Mouse (Mus musculus) midbrain, embryonic 14.5 days (tissue): ENCODE data around the gene Prrt3. TPM values are rescaled to one million over a fixed set of nuclear protein-coding genes. Genes with fewer than 3 reads are reported as not detected.

Source experiments
- ATAC-seq: fragments of 200-750 bp; cut with Nextera tagmentation; 2 replicates; pipeline ENCODE4 v1.8.0; 2017; ENCODE audit warnings: moderate number of reproducible peaks, moderate library complexity; ENCODE audit not compliant: low FRiP score, low TSS enrichment
- DNase-seq: peaks from one replicate; pipeline ENCODE4 v3.0.0-alpha.2; 2015
- H3K27ac ChIP-seq: fragments of 300-500 bp; sonication (generic); replicated peaks from 2 replicates; pipeline ENCODE4 v1.5.1; 2014; ENCODE audit warnings: mild to moderate bottlenecking, low read depth, low read length, moderate library complexity
- H3K27me3 ChIP-seq: fragments of 300-500 bp; sonication (generic); 2 replicates; pipeline ENCODE4 v1.6.1; 2014; ENCODE audit warnings: low read length, control low read depth, mixed read lengths; ENCODE audit not compliant: control insufficient read depth, insufficient read depth
- H3K36me3 ChIP-seq: fragments of 300-500 bp; sonication (generic); 2 replicates; pipeline ENCODE4 v1.6.1; 2014; ENCODE audit warnings: low read length, control low read depth; ENCODE audit not compliant: control insufficient read depth, insufficient read depth
- H3K4me1 ChIP-seq: fragments of 300-500 bp; sonication (generic); 2 replicates; pipeline ENCODE4 v1.6.1; 2014; ENCODE audit warnings: mild to moderate bottlenecking, antibody characterized with exemption, low read length, control low read depth; ENCODE audit not compliant: control insufficient read depth, insufficient read depth
- H3K4me2 ChIP-seq: fragments of 300-500 bp; sonication (generic); 2 replicates; pipeline ENCODE4 v1.6.1; 2014; ENCODE audit warnings: mild to moderate bottlenecking, low read length, moderate library complexity
- H3K4me3 ChIP-seq: fragments of 300-500 bp; sonication (generic); replicated peaks from 2 replicates; pipeline ENCODE4 v1.5.1; 2014; ENCODE audit warnings: low read depth, low read length
- H3K9ac ChIP-seq: fragments of 300-500 bp; sonication (generic); replicated peaks from 2 replicates; pipeline ENCODE4 v1.6.1; 2014; ENCODE audit warnings: mild to moderate bottlenecking, low read length, moderate library complexity
- H3K9me3 ChIP-seq: fragments of 300-500 bp; sonication (generic); 2 replicates; pipeline ENCODE4 v1.6.1; 2016; ENCODE audit warnings: low read length, control low read depth, mixed read lengths; ENCODE audit not compliant: control insufficient read depth
- WGBS: fragments of 180-500 bp; shearing (Covaris S2); extraction: QIAGEN DNeasy Blood & Tissue Kit; methylation state at CpG from one replicate; pipeline ENCODE4 v1.1.7; 2014; 5-methylcytosine and 5-hydroxymethylcytosine counted together
- microRNA-seq: library from miRNA; unstranded; fragments of <30 nt; microRNA quantifications from one replicate; pipeline ENCODE4, GENCODE M21; 2016
- polyA plus RNA-seq: library from polyadenylated mRNA; unstranded; fragments of >200 nt; fragmentation: Nextera tagmentation; extraction: Ambion mirVana; gene quantifications from 2 replicates; pipeline ENCODE4 v1.2.1, GENCODE M21; 2014

Prrt3 gene
- polyA plus RNA-seq, 1 experiment from 2014 or later = 8.2 TPM

DNA sequence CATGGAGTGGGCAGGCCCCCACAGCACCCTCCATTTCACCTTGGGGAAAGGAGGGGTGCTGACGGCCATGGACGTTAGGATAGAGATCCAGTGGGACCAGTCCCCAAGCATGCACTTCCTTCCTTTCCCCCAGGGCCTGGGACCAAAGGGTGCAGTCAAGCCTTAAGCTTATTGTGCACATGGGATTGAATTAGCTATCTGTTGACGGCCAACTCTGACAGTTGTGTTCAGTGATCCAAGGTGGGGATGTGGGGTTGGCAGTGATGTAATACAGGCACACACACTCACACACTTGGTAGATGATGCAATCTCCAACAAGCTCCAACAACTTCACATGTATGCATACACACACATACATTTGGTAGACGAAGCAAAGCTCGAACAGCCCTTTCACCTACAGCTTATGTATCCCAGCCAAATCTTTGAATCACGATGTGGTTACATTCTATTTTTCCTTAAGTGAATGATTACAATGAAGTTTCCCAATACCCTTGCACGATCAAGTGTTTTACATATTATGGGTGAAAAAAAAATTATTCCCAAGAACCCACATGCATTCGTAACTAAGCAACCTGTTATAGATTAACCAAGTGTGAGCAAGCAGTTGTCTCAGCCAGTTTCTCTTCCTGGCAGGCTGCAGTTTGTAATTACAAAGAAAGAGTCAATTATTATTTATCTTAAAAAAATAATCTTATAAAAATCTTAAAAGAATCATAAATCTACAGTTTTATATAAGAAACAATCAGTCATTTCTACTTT lies 57.3 kb downstream of the Prrt3 start:
- Histone ChIP-seq H3K27me3 (no peaks in the 10 kb centered on the region), H3K27ac (no peak overlapping the region), H3K36me3 (peaks cover 28% of the 10 kb centered on the region), H3K4me3 (no peak overlapping the region), H3K9ac (no peak overlapping the region), H3K4me2 (no peak overlapping the region), H3K4me1 (peaks cover 7% of the 10 kb centered on the region), H3K9me3 (no peaks in the 10 kb centered on the region)
- ATAC-seq = no peak
- no peak for DNase-seq
- WGBS = 88% methylated on average over 7 of the region's 8 CpGs

Small RNA genes within 50 kb of the gene (microRNA-seq; reads per million reads assigned to microRNA genes)
- gene Gm23365 = not detected

Other genes with a start within 250 kb of the Prrt3 start
- 4.7 and 5.5 TPM in 2 replicates for gene Cpne9, start 219.6 kb downstream of the Prrt3 start, polyA plus RNA-seq
- gene Brpf1, start 194.8 kb downstream of the Prrt3 start, polyA plus RNA-seq = 15.6 and 22.8 TPM in 2 replicates
- gene Ogg1, start 175.0 kb downstream of the Prrt3 start, polyA plus RNA-seq = 9.2 and 9.8 TPM in 2 replicates
- gene Camk1, start 157.9 kb downstream of the Prrt3 start, polyA plus RNA-seq = 101 and 108 TPM in 2 replicates
- 72.2 and 81.9 TPM in 2 replicates for gene Tada3, start 124.0 kb downstream of the Prrt3 start, polyA plus RNA-seq
- gene Arpc4, start 123.8 kb downstream of the Prrt3 start, polyA plus RNA-seq = 234 and 394 TPM in 2 replicates
- 7.3 and 7.8 TPM in 2 replicates for gene Ttll3, start 112.7 kb downstream of the Prrt3 start, polyA plus RNA-seq
- 20.7 and 24.6 TPM in 2 replicates for gene Rpusd3, start 82.6 kb downstream of the Prrt3 start, polyA plus RNA-seq
- not detected in 2 replicates for gene Cidec, start 66.2 kb downstream of the Prrt3 start, polyA plus RNA-seq
- 86.1 and 96.9 TPM in 2 replicates for gene Jagn1, start 59.4 kb downstream of the Prrt3 start, polyA plus RNA-seq
- 0.09 TPM in 1 of 2 replicates, not detected in the other for gene Il17re, start 43.4 kb downstream of the Prrt3 start, polyA plus RNA-seq
- gene Il17rc, start 30.5 kb downstream of the Prrt3 start, polyA plus RNA-seq = 0.77 and 0.93 TPM in 2 replicates
- gene Creld1, start 18.6 kb downstream of the Prrt3 start, polyA plus RNA-seq = 49.7 and 51.1 TPM in 2 replicates
- gene Emc3, start 29.7 kb upstream of the Prrt3 start, polyA plus RNA-seq = 91.9 and 100 TPM in 2 replicates
- 2.1 and 3.7 TPM in 2 replicates for gene Fancd2, start 29.8 kb upstream of the Prrt3 start, polyA plus RNA-seq
- gene Fancd2os, start 98.8 kb upstream of the Prrt3 start, polyA plus RNA-seq = not detected in 2 replicates
- gene Brk1, start 102.8 kb upstream of the Prrt3 start, polyA plus RNA-seq = 258 and 280 TPM in 2 replicates
- 74.8 and 85.2 TPM in 2 replicates for gene Vhl, start 122.0 kb upstream of the Prrt3 start, polyA plus RNA-seq
- gene Irak2, start 136.5 kb upstream of the Prrt3 start, polyA plus RNA-seq = 0.42 and 1.0 TPM in 2 replicates
- gene Tatdn2, start 195.1 kb upstream of the Prrt3 start, polyA plus RNA-seq = 2.1 and 3.3 TPM in 2 replicates
- gene Ghrl, start 217.9 kb upstream of the Prrt3 start, polyA plus RNA-seq = 0.42 and 0.63 TPM in 2 replicates
- 205 and 211 TPM in 2 replicates for gene Sec13, start 238.8 kb upstream of the Prrt3 start, polyA plus RNA-seq